ENCODE assay signal across 8 mouse cellular contexts in the genomic region with DNA sequence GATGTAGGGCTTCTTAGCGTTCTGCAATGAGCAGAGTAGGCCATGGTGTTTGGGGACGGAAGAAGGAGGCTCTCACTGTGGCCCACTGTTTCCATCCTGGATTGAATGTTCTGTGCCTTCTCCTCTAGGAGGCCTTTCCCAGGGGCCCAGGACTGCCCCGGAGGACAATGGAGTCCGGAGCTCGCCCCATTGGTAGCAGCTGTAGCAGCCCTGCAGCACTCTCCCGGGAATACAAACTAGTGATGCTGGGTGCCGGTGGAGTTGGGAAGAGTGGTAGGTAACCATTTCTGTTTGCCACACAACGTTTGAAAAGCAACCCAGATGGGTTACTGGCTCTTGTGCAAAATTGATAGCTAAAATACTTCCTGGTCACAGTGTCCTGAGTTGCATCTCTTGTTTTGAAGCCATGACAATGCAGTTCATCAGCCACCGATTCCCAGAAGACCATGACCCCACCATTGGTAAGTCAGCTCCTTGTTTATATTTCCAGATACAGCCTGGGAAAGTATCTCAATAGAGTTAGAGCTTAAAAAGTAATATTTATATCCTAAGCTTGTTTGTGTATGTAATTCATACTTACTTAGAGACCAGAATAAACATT. TPM values are rescaled to one million over a fixed set of nuclear protein-coding genes. Genes with fewer than 3 reads are reported as not detected.
DNase-seq lines count a peak whose midpoint lies in the region; ATAC-seq and TF ChIP-seq lines count a peak whose summit lies in the region.

No protein-coding gene starts in this region.

- no peak for TF ChIP-seq CTCF in testis, adult 2 months (IDR thresholded peaks at IDR 0.05; ENCODE audit: control insufficient read depth, insufficient read depth, insufficient replicate concordance, low read depth, low read length)
- TF ChIP-seq CTCF in lung, embryonic 14.5 days (IDR thresholded peaks at IDR 0.05; ENCODE audit: low read depth) = no peak

- peak overlapping the region; percentile 78 for H3K4me3 ChIP-seq in testis, adult 2 months (ENCODE audit: control insufficient read depth, low read depth, low read length)
- H3K4me3 ChIP-seq in forebrain, embryonic 16.5 days (replicated peaks; ENCODE audit: low read length) = peak overlapping the region; percentile 68
- peak overlapping the region; percentile 88 for H3K4me3 ChIP-seq in kidney, embryonic 15.5 days (replicated peaks)
- peak overlapping the region; percentile 62 for H3K4me3 ChIP-seq in lung, embryonic 14.5 days (ENCODE audit: low read depth, low read length)
- peak overlapping the region; percentile 59 for H3K4me3 ChIP-seq in neural tube, embryonic 15.5 days (replicated peaks)

- DNase-seq in testis, postnatal 10 days (ENCODE audit: low spot score) = no peak
- DNase-seq in brain, embryonic 18.5 days (ENCODE audit: low read depth, low spot score) = peak; percentile 3
- DNase-seq in lung, embryonic 14.5 days = peak; percentile 55
- DNase-seq in urinary bladder, postnatal 14 days (ENCODE audit: low spot score) = no peak

- H3K9me3 ChIP-seq in forebrain, embryonic 16.5 days (ENCODE audit: control insufficient read depth, low read length) = no peaks in the 10 kb centered on the region
- no peaks in the 10 kb centered on the region for H3K9me3 ChIP-seq in kidney, embryonic 15.5 days (replicated peaks)
- H3K9me3 ChIP-seq in lung, embryonic 14.5 days (ENCODE audit: low read depth, low read length) = no peaks in the 10 kb centered on the region
- no peaks in the 10 kb centered on the region for H3K9me3 ChIP-seq in neural tube, embryonic 15.5 days (replicated peaks)

- H3K27ac ChIP-seq in testis, adult 2 months (ENCODE audit: control insufficient read depth, insufficient read depth, low read depth, low read length) = peak overlapping the region; percentile 8
- H3K27ac ChIP-seq in forebrain, embryonic 16.5 days (ENCODE audit: low read length) = peak overlapping the region; percentile 35; the same call in 1 of the 2 replicates
- H3K27ac ChIP-seq in kidney, embryonic 15.5 days = peak overlapping the region; percentile 80
- H3K27ac ChIP-seq in lung, embryonic 14.5 days (ENCODE audit: low read depth) = peak overlapping the region; percentile 80
- peak overlapping the region; percentile 63 for H3K27ac ChIP-seq in neural tube, embryonic 15.5 days (replicated peaks)

- no peak for TF ChIP-seq POLR2A in testis, adult 2 months (IDR thresholded peaks at IDR 0.05; ENCODE audit: control insufficient read depth, low read depth, low read length)

- peak; percentile 62 for ATAC-seq in forebrain, embryonic 16.5 days
- peak; percentile 73 for ATAC-seq in kidney, embryonic 15.5 days (replicated peaks; ENCODE audit: low FRiP score)
- peak; percentile 76 for ATAC-seq in lung, embryonic 14.5 days (ENCODE audit: insufficient read depth)
- peak; percentile 64 for ATAC-seq in neural tube, embryonic 15.5 days (ENCODE audit: low FRiP score)

- H3K9ac ChIP-seq in forebrain, embryonic 16.5 days (replicated peaks; ENCODE audit: low read depth, low read length) = peak overlapping the region; percentile 66
- H3K9ac ChIP-seq in kidney, embryonic 15.5 days = peak overlapping the region; percentile 66
- peak overlapping the region; percentile 62 for H3K9ac ChIP-seq in lung, embryonic 14.5 days
- H3K9ac ChIP-seq in neural tube, embryonic 15.5 days (replicated peaks) = peak overlapping the region; percentile 65

- peak overlapping the region; percentile 87 for H3K4me2 ChIP-seq in forebrain, embryonic 16.5 days (ENCODE audit: low read length)
- peak overlapping the region; percentile 78 for H3K4me2 ChIP-seq in kidney, embryonic 15.5 days
- H3K4me2 ChIP-seq in lung, embryonic 14.5 days = peak overlapping the region; percentile 90
- peak overlapping the region; percentile 87 for H3K4me2 ChIP-seq in neural tube, embryonic 15.5 days

- H3K27me3 ChIP-seq in testis, adult 2 months (ENCODE audit: control insufficient read depth, insufficient read depth, low read length) = no peaks in the 10 kb centered on the region
- no peaks in the 10 kb centered on the region for H3K27me3 ChIP-seq in forebrain, embryonic 16.5 days (replicated peaks; ENCODE audit: control insufficient read depth, insufficient read depth, low read length)
- H3K27me3 ChIP-seq in kidney, embryonic 15.5 days = no peaks in the 10 kb centered on the region
- no peaks in the 10 kb centered on the region for H3K27me3 ChIP-seq in lung, embryonic 14.5 days (ENCODE audit: insufficient read depth, low read length)
- H3K27me3 ChIP-seq in neural tube, embryonic 15.5 days (replicated peaks) = no peaks in the 10 kb centered on the region

- H3K36me3 ChIP-seq in testis, adult 2 months (ENCODE audit: control insufficient read depth, insufficient read depth, low read length) = peaks cover 1% of the 10 kb centered on the region; the same call in 1 of the 2 replicates
- peaks cover 3% of the 10 kb centered on the region for H3K36me3 ChIP-seq in forebrain, embryonic 16.5 days (ENCODE audit: control insufficient read depth, insufficient read depth)
- peaks cover 61% of the 10 kb centered on the region for H3K36me3 ChIP-seq in kidney, embryonic 15.5 days
- peaks cover 50% of the 10 kb centered on the region for H3K36me3 ChIP-seq in lung, embryonic 14.5 days (ENCODE audit: insufficient read depth)
- peaks cover 37% of the 10 kb centered on the region for H3K36me3 ChIP-seq in neural tube, embryonic 15.5 days

- H3K4me1 ChIP-seq in testis, adult 2 months (ENCODE audit: control insufficient read depth, insufficient read depth, low read length) = peaks cover 2% of the 10 kb centered on the region; the same call in 1 of the 2 replicates
- H3K4me1 ChIP-seq in forebrain, embryonic 16.5 days (replicated peaks; ENCODE audit: control insufficient read depth, insufficient read depth, low read length) = peaks cover 22% of the 10 kb centered on the region
- peaks cover 17% of the 10 kb centered on the region for H3K4me1 ChIP-seq in kidney, embryonic 15.5 days
- H3K4me1 ChIP-seq in lung, embryonic 14.5 days (ENCODE audit: insufficient read depth) = peaks cover 2% of the 10 kb centered on the region; the same call in 1 of the 2 replicates
- peaks cover 29% of the 10 kb centered on the region for H3K4me1 ChIP-seq in neural tube, embryonic 15.5 days

- WGBS in forebrain, embryonic 16.5 days = 4% methylated on average over 9 of the region's 9 CpGs
- WGBS in kidney, embryonic 15.5 days = 3% methylated on average over 9 of the region's 9 CpGs
- WGBS in lung, embryonic 14.5 days = 2% methylated on average over 9 of the region's 9 CpGs
- WGBS in neural tube, embryonic 15.5 days = 7% methylated on average over 9 of the region's 9 CpGs

RNA-seq across cellular contexts. Expression of gene Rit1, which starts 0.7 kb away (rescaled TPM):
- 30.5 and 31.0 TPM in 2 replicates for polyA plus RNA-seq in testis, adult 2 months (2012; rRNA removed)
- 43.2 and 52.6 TPM in 2 replicates for polyA plus RNA-seq in forebrain, embryonic 16.5 days (2015; fragmentation: Nextera tagmentation; extraction: Ambion mirVana)
- polyA plus RNA-seq in kidney, embryonic 15.5 days (2015; fragmentation: Nextera tagmentation; extraction: Ambion mirVana) = 46.7 and 50.4 TPM in 2 replicates
- polyA plus RNA-seq in lung, embryonic 14.5 days (2014; fragmentation: Nextera tagmentation; extraction: Ambion mirVana) = 56.9 and 58.4 TPM in 2 replicates
- 58.7 and 67.5 TPM in 2 replicates for polyA plus RNA-seq in neural tube, embryonic 15.5 days (2015; fragmentation: Nextera tagmentation; extraction: Ambion mirVana)

RNA-seq across cellular contexts. Expression of gene Khdc4, which starts 31.7 kb away (rescaled TPM):
- polyA plus RNA-seq in testis, adult 2 months (2012; rRNA removed) = 23.5 and 28.7 TPM in 2 replicates
- 107 and 109 TPM in 2 replicates for polyA plus RNA-seq in forebrain, embryonic 16.5 days (2015; fragmentation: Nextera tagmentation; extraction: Ambion mirVana)
- polyA plus RNA-seq in kidney, embryonic 15.5 days (2015; fragmentation: Nextera tagmentation; extraction: Ambion mirVana) = 95.1 and 102 TPM in 2 replicates
- 89.2 and 100 TPM in 2 replicates for polyA plus RNA-seq in lung, embryonic 14.5 days (2014; fragmentation: Nextera tagmentation; extraction: Ambion mirVana)
- 85.9 and 87.4 TPM in 2 replicates for polyA plus RNA-seq in neural tube, embryonic 15.5 days (2015; fragmentation: Nextera tagmentation; extraction: Ambion mirVana)

RNA-seq across cellular contexts. Expression of gene Syt11, which starts 57.7 kb away (rescaled TPM):
- 41.0 and 41.5 TPM in 2 replicates for polyA plus RNA-seq in testis, adult 2 months (2012; rRNA removed)
- 231 and 248 TPM in 2 replicates for polyA plus RNA-seq in forebrain, embryonic 16.5 days (2015; fragmentation: Nextera tagmentation; extraction: Ambion mirVana)
- 13.1 and 16.2 TPM in 2 replicates for polyA plus RNA-seq in kidney, embryonic 15.5 days (2015; fragmentation: Nextera tagmentation; extraction: Ambion mirVana)
- 6.3 and 7.6 TPM in 2 replicates for polyA plus RNA-seq in lung, embryonic 14.5 days (2014; fragmentation: Nextera tagmentation; extraction: Ambion mirVana)
- polyA plus RNA-seq in neural tube, embryonic 15.5 days (2015; fragmentation: Nextera tagmentation; extraction: Ambion mirVana) = 207 and 237 TPM in 2 replicates

Comparison
In these comparisons a context has a peak if more than half of its experiments do, and no peak if none do; other contexts are left out.
1. H3K27ac ChIP-seq: peak in every context shown above with its lines; median percentile 80 in kidney, embryonic 15.5 days; 80 in lung, embryonic 14.5 days; 63 in neural tube, embryonic 15.5 days; 35 in forebrain, embryonic 16.5 days; 8 in testis, adult 2 months.
2. DNase-seq: peak in brain, embryonic 18.5 days (single experiment) and lung, embryonic 14.5 days (single experiment); none in testis, postnatal 10 days (single experiment) and urinary bladder, postnatal 14 days (single experiment).
3. Peak in every context shown above with its lines, with median percentiles within 50 percentile points of each other: H3K4me3 ChIP-seq, ATAC-seq, H3K4me2 ChIP-seq and H3K9ac ChIP-seq.